Mouse (Mus musculus): Measurements from ENCODE around the gene Mitf.

DNA sequence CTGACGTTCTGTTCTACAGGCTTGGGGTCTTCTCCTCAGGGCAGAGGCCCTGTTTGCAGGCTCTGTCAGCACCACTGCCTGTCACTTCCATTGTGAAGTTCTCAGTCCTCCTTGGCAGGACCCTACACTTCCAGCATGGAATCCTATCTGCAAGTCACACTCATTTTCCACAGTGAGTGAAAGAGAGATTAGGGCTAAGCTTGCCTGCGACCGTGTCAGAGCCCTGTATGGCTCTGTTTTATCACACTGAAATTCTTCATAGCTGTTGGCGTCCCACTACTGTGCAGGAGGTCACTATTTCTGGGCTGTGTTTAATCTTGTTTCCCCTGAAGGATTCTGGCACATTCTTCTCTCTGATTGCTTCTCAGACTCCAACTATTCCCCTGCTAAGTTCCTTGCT lies 111.2 kb downstream of the Mitf start:
- TF ChIP-seq TAL1 (IDR thresholded peaks at IDR 0.05; ENCODE audit: low read length) (no peak), GATA1 (IDR thresholded peaks at IDR 0.05; ENCODE audit: low read length) (no peak)
